Mouse (Mus musculus): Measurements from ENCODE around the gene Hibadh.
"Not testable (repeated sequence)": the region's sequence is repeated elsewhere in the genome, so short reads cannot be mapped to it uniquely, and the experiment has no call there.

Gene Hibadh

DNA sequence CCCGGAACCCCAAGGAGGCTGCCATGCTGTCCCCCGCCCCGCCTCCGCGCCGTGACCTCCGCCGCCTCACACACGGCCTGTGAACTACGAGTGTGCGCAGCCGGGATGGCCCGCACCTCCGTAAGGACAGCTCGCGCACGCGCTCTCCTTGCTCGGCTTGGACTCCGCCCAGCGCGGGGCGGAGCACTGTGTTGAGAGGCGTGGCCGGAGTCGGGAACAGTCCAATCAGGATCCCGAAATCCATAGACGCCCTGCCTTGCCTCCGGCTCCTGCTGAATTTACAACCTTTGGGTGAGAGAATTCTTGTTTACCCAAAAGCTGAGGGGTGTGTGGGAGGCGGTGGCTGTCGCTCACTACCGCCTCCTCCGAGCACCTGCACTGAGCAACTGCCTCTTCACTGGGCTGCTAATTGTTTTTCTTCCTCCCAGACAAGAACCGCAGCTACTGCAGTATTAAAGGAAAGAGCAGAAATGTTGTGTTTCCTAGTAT lies at the start of gene Hibadh:
Hibadh (minus strand) TSS at position 166 of the 489 bp plus-strand sequence.
- peak; percentile 99 for DNase-seq (ENCODE audit: low spot score)

GRCm38 (mm10) chr6:52686901-52687500 lies 46.8 kb upstream of the Hibadh start:
- DNase-seq (ENCODE audit: low spot score) = no peak

- DNase-seq (ENCODE audit: low spot score) = no peak
Observed at GRCm38 (mm10) chr6:52682607-52683006, 42.4 kb upstream of the Hibadh start.

GRCm38 (mm10) chr6:52681847-52682485 lies 41.8 kb upstream of the Hibadh start:
- no peak for DNase-seq (ENCODE audit: low spot score)

DNA sequence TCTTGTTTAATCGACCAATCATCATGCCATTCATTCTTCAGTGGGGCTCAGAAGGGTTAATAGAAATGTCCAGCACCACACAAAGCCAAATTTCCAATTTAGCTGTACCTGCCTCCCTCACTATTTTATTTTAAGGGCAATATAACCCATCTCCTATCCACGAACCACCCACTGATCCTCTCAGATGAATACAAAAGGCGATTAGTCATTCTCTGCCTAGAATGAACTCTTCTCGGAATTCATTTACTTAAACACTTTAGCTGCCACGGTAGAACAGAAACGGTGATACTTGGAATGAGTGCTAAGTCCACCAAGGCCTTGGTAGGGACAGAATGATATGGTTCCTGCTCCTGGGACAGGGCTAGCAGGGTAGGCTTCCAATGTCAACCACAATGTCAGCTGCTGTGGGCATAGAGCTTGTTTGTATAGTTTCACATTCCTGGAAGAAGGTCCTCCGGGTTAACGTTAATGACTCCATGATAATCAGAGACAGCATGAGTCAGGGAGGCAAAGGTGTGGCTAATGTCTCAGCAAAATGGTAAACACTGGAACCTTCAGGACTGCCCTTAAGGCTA lies 40.4 kb upstream of the Hibadh start:
- DNase-seq (ENCODE audit: low spot score) = no peak

GRCm38 (mm10) chr6:52679565-52679964 lies 39.4 kb upstream of the Hibadh start:
- no peak for DNase-seq (ENCODE audit: low spot score)

GRCm38 (mm10) chr6:52677534-52677933 lies 37.3 kb upstream of the Hibadh start:
- not testable (repeated sequence) for DNase-seq (ENCODE audit: low spot score)

DNA sequence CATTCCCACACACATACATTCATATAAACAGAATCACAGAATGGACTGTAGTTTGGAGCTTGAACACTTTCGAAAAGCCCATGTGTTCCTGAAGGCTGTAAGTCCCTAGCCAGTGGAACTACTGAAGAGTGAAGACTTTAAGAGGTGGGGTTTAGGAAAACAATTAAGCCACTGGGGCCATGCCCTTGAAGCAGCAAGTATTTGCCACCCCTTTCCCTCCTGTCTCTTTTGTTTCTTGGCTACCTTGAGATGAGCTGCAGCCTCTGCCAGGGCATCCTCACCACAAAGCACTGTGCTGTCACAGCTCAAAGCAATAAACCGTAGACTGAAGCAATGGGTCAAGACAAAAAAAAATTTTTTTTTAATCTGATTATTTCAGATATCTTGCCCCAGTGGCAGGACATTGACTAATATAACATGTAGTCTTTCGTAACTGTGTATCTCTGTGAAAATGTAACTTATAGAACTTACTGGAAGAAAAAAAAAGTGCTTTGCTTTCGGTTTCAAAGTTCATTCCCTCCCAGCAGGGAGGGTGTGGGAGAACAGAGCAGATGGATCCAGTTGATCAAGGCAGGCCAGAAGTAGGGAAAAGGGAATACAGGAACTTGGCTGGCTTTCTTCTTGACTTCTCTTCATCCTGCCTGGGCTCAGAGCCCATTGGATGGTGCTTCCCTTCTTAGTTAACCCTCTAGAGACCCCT lies 35.2 kb upstream of the Hibadh start:
- no peak for DNase-seq (ENCODE audit: low spot score)

DNA sequence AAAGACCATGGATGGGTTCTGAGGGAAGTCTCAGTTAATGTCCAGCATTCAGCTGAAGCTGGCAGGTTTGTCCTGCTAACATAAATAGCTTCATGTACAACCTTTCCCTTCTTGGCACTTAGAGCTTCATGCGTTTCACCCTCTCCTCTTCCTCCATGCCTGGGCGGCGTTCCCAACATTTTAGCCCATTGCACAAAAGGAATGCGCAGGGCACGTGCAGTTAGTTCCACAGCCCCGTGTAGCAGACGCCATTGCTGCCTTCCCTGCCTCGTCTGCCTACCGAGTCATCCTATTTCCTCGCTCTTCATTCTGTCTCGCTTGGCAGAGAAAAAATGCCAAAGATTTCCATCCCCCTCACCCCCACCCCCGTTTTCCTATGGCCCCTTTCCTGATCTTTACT lies 34.4 kb upstream of the Hibadh start:
- DNase-seq (ENCODE audit: low spot score) = no peak

DNA sequence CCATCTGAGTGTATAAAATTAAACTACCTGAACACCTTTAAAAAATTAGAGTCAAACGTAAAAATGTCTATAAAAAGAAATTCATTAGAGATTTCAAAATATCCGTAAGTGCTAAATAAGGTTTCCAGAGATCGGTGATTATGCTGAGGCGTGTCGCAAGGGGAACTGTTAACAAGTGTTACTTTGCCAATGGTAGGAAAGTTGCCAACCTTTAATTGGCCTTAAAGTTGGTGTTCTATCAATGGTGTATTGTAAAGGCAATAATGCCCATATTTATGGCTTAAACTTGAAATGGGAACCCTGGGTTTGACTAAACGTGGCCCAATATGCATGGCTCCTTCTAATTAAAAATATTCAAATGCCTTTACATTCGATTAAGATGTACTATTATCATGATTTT lies 33.5 kb upstream of the Hibadh start:
- no peak for DNase-seq (ENCODE audit: low spot score)

DNA sequence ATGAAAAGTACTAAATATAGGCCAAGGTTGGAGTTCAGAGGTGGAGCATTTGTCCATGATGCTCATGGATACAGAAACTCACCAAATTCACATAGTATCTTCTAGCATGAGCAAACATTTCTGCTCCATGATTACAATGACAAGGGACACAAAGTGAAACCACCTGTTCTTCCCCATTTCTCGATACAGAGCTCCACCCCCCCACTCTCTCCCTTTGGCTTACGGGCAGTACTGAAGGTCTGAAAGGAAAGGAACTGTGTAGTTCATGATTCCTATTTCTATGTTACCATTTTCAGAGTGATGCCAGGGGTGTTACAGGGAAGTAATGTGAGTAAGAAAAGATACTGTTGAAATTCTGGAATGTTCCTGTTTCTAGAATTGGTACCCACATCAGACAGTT lies 32.4 kb upstream of the Hibadh start:
- DNase-seq (ENCODE audit: low spot score) = no peak

GRCm38 (mm10) chr6:52671791-52672190 lies 31.6 kb upstream of the Hibadh start:
- no peak for DNase-seq (ENCODE audit: low spot score)

- DNase-seq (ENCODE audit: low spot score) = not testable (repeated sequence)
Observed at GRCm38 (mm10) chr6:52669878-52670277, 29.7 kb upstream of the Hibadh start.

DNA sequence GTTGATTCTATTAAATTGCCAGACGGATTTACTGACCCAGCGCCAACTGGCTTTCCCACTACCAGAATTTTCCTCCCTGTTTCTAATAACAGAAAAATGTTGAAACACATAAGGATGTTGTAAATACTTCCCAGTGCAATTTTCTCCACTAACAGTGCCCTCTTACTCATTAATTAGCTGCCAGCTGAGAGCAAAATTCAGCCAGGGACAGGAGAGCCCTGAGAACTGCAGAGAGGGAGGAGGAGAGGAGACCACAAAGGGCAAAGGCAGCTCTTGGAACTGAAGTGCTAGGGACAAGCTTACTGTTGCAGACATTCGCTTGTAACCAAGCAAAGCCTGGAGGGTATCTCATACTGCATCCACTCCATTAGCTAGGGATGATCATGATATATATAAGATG lies 27.5 kb upstream of the Hibadh start:
- DNase-seq (ENCODE audit: low spot score) = no peak

DNA sequence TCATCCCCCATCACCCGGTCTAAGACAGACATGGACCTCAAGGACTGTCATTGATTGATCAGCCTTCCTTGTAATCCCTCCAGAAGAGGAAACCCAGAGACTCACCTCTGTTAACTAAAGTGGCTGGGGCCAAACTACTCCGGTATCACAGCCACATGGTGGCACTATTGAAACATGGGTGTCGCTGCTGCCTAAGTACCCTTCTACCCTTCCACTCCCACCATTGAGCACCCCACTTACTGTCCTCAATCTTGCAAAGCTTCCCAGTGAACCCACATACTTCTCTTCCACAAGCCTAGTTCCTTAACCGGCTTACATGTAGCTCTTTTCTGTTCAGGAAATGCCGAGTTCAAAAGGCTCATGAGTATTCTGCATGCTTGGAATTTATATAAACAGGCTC lies 22.8 kb upstream of the Hibadh start:
- DNase-seq (ENCODE audit: low spot score) = no peak

DNA sequence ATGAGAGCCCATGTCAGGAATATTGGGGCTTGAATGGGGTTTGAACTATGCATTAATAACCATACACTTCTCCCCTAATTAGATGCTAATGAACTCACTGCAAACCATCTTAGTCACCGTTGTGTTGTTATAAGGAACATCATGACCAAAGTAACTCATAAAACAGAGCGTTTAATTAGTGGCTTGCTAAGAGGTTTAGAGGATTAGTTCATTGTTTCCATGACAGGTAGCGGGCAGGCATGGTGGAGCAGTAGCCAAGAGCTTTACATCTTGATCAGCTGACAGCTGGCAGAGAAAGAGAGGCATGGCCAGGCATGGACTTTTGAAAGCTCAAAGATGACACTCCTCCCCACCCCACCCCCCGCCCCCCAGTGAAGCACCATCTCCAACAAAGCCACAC lies 15.1 kb upstream of the Hibadh start:
- DNase-seq (ENCODE audit: low spot score) = no peak

DNA sequence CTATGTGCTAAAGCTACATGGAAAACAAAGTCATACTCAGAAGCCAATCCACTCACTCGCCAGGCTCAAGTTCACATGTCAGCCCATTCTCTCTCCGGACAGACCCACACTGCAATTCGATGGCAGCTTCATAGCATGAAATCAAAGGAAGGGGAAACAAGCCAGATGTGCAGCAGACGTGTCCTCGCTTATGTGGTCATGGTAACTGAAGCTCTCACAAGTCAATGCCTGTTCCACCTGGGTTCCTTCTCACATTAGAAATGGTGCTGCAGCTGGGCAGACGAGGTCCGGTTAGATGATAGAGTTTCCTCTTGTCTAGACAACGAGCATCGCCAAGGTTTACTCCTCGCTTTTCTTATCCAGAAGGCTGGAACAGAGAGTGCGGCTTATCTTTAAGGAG lies 8.6 kb upstream of the Hibadh start:
- DNase-seq (ENCODE audit: low spot score) = no peak

DNA sequence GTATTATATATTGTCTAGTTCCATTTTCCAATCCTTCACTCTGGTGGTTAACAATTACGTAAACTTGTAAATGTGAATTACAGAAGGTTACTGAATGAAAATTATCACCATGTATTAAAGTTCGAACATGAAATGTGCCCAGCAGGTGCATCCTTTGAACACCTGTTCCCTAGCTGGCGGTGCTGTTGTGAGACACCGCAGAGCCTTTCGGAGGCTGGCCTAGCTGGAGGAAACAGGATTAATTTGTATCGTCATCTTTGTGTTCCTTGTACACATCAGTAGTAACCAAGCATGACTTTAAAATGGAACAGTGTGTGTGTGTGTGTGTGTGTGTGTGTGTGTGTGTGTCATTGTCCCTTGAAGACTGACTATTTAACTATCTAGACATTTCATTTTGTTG lies 7.8 kb upstream of the Hibadh start:
- no peak for DNase-seq (ENCODE audit: low spot score)

GRCm38 (mm10) chr6:52645926-52646325 lies 5.7 kb upstream of the Hibadh start:
- no peak for DNase-seq (ENCODE audit: low spot score)

DNA sequence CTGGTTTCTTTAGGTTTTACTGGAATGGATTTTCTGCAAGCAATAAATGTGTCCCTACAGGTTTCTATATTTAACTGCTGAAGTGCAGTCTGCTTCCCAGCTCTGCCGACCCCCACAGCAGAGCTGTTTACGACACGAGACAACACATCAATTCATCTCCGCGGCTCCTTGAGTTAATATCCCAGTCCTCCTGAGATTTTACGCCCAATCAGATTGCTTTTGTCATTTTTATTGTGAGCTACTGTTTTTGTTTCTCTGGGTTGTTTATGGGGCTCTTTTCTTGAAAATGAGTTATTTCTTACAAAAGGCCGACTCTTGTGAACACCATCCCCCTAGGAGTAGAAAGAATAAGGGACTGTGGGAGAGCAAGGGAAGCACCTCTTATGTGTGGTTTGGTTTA lies 2.0 kb upstream of the Hibadh start:
- DNase-seq (ENCODE audit: low spot score) = peak; percentile 26

DNA sequence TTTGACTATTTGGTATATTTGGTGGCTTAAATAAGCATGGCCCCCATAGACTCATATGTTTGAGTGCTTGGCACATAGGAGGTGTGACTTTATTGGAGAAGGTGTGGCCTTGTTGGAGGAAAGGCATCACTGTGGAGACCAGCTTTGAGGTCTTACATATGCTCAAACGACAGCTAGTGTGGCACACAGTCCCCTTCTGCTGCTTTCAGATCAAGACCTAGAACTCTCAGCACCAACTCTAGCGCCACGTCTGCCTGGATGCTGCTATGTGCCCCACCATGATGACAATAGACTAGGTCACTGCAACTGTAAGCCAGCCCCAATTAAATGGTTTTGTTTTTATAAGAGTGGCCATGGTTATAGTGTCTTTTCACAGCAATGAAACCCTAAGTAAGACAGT lies 887 bp upstream of the Hibadh start:
- no peak for DNase-seq (ENCODE audit: low spot score)

DNA sequence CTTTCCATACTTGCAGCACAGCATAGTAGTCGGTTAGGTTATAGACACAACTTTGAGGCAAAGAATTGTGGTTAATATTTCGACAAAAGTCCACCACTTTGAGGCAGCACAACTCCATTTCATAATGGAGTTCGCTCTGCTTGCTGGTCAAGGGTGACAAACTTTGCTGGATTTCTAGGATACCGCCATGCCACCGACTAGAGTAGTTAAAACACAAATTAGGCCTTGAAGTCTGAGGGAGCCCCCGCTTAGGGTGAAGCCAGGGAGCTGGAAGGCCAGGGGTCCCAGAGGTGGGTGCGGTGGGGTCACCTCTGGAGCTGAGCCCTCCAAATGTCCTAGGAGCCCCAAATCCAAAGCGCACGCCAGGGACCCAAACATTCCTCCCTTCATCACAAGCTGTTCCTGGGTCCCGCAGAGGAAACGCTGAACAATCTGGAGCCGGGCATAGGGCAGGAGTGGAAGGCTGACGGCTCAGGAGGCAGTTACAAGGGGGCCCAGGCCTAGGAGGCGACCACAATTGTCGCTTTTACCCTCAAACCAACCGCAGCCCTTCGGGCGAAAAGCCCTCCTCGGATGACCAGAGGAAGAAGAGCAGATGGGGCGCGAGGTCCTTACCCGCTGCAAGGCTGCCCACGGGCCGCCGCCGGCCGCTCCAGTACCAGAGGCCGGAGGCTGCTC lies 504 bp downstream of the Hibadh start:
- peak; percentile 60 for DNase-seq (ENCODE audit: low spot score)
